Mouse (Mus musculus): ENCODE results near the gene 4930579G24Rik. TPM values are rescaled to one million over a fixed set of nuclear protein-coding genes. Genes with fewer than 3 reads are reported as not detected.

The 4930579G24Rik gene
- 25.1 and 26.1 TPM in 2 replicates for polyA plus RNA-seq (2014; fragmentation: Nextera tagmentation; extraction: Ambion mirVana)

DNA sequence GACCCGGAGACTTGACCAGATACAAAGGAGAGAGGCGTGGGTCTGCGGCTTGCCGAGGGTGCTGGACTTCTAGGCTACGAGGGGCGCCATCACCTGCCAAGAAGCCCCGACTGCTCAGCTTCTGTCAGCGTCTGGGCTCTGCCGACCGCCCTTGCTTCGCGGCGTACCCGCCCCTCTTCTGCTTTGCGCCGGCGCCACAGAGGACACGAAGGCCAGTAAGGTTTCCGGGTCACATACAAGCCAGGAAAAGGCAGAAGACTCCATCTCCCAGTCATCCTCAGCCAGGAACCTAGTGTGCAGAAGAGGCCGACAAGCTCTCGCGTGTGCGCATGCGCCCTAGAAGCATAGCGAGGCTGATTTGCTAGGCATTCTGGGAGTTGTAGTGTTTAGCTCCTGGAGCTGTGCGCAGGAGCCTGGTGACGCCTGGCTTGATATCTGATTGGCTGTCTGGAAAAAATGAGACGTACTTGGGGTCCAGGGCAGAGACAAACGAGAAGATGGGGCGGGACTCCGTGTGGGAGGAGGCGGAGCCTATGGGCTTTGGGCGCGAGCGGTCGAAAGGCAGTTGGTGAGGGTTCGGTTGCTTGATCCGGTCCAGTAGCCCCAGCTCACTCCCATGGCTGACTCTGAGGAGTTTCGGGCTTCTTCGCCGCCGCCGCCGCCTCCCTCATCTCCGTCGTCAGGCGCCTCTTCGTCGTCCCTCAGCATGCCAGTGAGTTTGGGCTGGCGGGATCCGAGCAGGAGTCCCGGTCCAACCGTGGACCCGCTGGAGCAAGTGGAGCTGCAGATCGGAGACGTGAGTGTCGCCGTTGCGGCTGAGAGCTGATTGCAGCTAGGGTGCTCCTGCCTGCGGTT, at the start of gene 4930579G24Rik:
4930579G24Rik (plus strand) TSS at position 519 of the 855 bp plus-strand sequence.
- peak within 1 kb of the TSS; percentile 78 to 86 for H3K4me3 ChIP-seq (ENCODE audit: control insufficient read depth in 1 of 2, insufficient read depth in 1 of 2, low read depth in 1 of 2, low read length in 2 of 2)
- H3K27me3 ChIP-seq (ENCODE audit: control insufficient read depth, insufficient read depth, low read length) = no peaks in the 10 kb centered on the region
- H3K4me1 ChIP-seq (ENCODE audit: control insufficient read depth in 2 of 2, insufficient read depth in 2 of 2, low read length in 2 of 2) = peaks cover 0 to 6% of the 10 kb centered on the region in 2 experiments; a peak in 1 of 4 replicates
- H3K27ac ChIP-seq (replicated peaks in 1 of 2; ENCODE audit: control insufficient read depth in 1 of 2, insufficient read depth in 1 of 2, low read depth in 2 of 2, low read length in 2 of 2) = peak within 1 kb of the TSS; percentile 87 to 93
- H3K36me3 ChIP-seq (ENCODE audit: control insufficient read depth, insufficient read depth, low read length) = peaks cover 24% of the 10 kb centered on the region
- H3K9me3 ChIP-seq (ENCODE audit: control insufficient read depth, low read length) = no peaks in the 10 kb centered on the region
- H3K9ac ChIP-seq (ENCODE audit: low read length) = peak within 1 kb of the TSS; percentile 89
- H3K4me2 ChIP-seq (ENCODE audit: low read length) = peak within 1 kb of the TSS; percentile 90
- WGBS = under 1% methylated on average over 60 of the region's 60 CpGs
- ATAC-seq (ENCODE audit: insufficient number of reproducible peaks, insufficient read depth, low FRiP score, low read depth) = peak; percentile 98

GRCm38 (mm10) chr3:79579891-79580575, 48.8 kb upstream of the 4930579G24Rik start:
- no peak overlapping the region for H3K4me2 ChIP-seq (ENCODE audit: low read length)
- H3K4me1 ChIP-seq (ENCODE audit: control insufficient read depth in 2 of 2, insufficient read depth in 2 of 2, low read length in 2 of 2) = peaks cover 5 to 6% of the 10 kb centered on the region in 2 experiments; a peak in 3 of 4 replicates
- no peaks in the 10 kb centered on the region for H3K9me3 ChIP-seq (ENCODE audit: control insufficient read depth, low read length)
- no peak overlapping the region for H3K27ac ChIP-seq (replicated peaks in 1 of 2; ENCODE audit: control insufficient read depth in 1 of 2, insufficient read depth in 1 of 2, low read depth in 2 of 2, low read length in 2 of 2)
- H3K4me3 ChIP-seq (ENCODE audit: control insufficient read depth in 1 of 2, insufficient read depth in 1 of 2, low read depth in 1 of 2, low read length in 2 of 2) = no peak overlapping the region
- ATAC-seq (ENCODE audit: insufficient number of reproducible peaks, insufficient read depth, low FRiP score, low read depth) = no peak
- H3K9ac ChIP-seq (ENCODE audit: low read length) = no peak overlapping the region
- H3K27me3 ChIP-seq (ENCODE audit: control insufficient read depth, insufficient read depth, low read length) = no peaks in the 10 kb centered on the region
- WGBS = 55% methylated on average over 5 of the region's 5 CpGs
- no peaks in the 10 kb centered on the region for H3K36me3 ChIP-seq (ENCODE audit: control insufficient read depth, insufficient read depth, low read length)

- no peaks in the 10 kb centered on the region for H3K27me3 ChIP-seq (ENCODE audit: control insufficient read depth, insufficient read depth, low read length)
- WGBS = 4% methylated on average over 6 of the region's 6 CpGs
- peak; percentile 38; the same call in 1 of the 2 replicates for ATAC-seq (ENCODE audit: insufficient number of reproducible peaks, insufficient read depth, low FRiP score, low read depth)
Observed at GRCm38 (mm10) chr3:79586804-79587203, 42.1 kb upstream of the 4930579G24Rik start.

GRCm38 (mm10) chr3:79589671-79590070, 39.2 kb upstream of the 4930579G24Rik start:
- H3K4me1 ChIP-seq (ENCODE audit: control insufficient read depth in 2 of 2, insufficient read depth in 2 of 2, low read length in 2 of 2) = peaks cover 0 to 10% of the 10 kb centered on the region in 2 experiments; a peak in 2 of 4 replicates
- 73% methylated on average over 2 of the region's 2 CpGs for WGBS
- peaks cover 14% of the 10 kb centered on the region for H3K36me3 ChIP-seq (ENCODE audit: control insufficient read depth, insufficient read depth, low read length)
- H3K9me3 ChIP-seq (ENCODE audit: control insufficient read depth, low read length) = no peaks in the 10 kb centered on the region
- no peak overlapping the region for H3K4me3 ChIP-seq (ENCODE audit: control insufficient read depth in 1 of 2, insufficient read depth in 1 of 2, low read depth in 1 of 2, low read length in 2 of 2)
- no peak overlapping the region for H3K27ac ChIP-seq (replicated peaks in 1 of 2; ENCODE audit: control insufficient read depth in 1 of 2, insufficient read depth in 1 of 2, low read depth in 2 of 2, low read length in 2 of 2)
- H3K27me3 ChIP-seq (ENCODE audit: control insufficient read depth, insufficient read depth, low read length) = no peaks in the 10 kb centered on the region
- no peak overlapping the region for H3K9ac ChIP-seq (ENCODE audit: low read length)
- ATAC-seq (ENCODE audit: insufficient number of reproducible peaks, insufficient read depth, low FRiP score, low read depth) = no peak
- no peak overlapping the region for H3K4me2 ChIP-seq (ENCODE audit: low read length)

More at GRCm38 (mm10) chr3:79586804-79587203, 42.1 kb upstream of the 4930579G24Rik start:
- no peak overlapping the region for H3K27ac ChIP-seq (replicated peaks in 1 of 2; ENCODE audit: control insufficient read depth in 1 of 2, insufficient read depth in 1 of 2, low read depth in 2 of 2, low read length in 2 of 2)
- no peak overlapping the region for H3K4me3 ChIP-seq (ENCODE audit: control insufficient read depth in 1 of 2, insufficient read depth in 1 of 2, low read depth in 1 of 2, low read length in 2 of 2)
- H3K4me1 ChIP-seq (ENCODE audit: control insufficient read depth in 2 of 2, insufficient read depth in 2 of 2, low read length in 2 of 2) = no peaks in the 10 kb centered on the region
- no peaks in the 10 kb centered on the region for H3K36me3 ChIP-seq (ENCODE audit: control insufficient read depth, insufficient read depth, low read length)
- H3K9me3 ChIP-seq (ENCODE audit: control insufficient read depth, low read length) = no peaks in the 10 kb centered on the region
- H3K9ac ChIP-seq (ENCODE audit: low read length) = no peak overlapping the region
- H3K4me2 ChIP-seq (ENCODE audit: low read length) = no peak overlapping the region

GRCm38 (mm10) chr3:79590863-79591792, 37.8 kb upstream of the 4930579G24Rik start, which contains the start of gene Ppid:
TSS of gene Ppid (plus strand) at chr3:79591342.
- peak; percentile 84 for ATAC-seq (ENCODE audit: insufficient number of reproducible peaks, insufficient read depth, low FRiP score, low read depth)
- Histone ChIP-seq H3K4me3 (ENCODE audit: control insufficient read depth in 1 of 2, insufficient read depth in 1 of 2, low read depth in 1 of 2, low read length in 2 of 2) (peak within 1 kb of the TSS; percentile 82 to 90), H3K9me3 (ENCODE audit: control insufficient read depth, low read length) (no peaks in the 10 kb centered on the region), H3K36me3 (ENCODE audit: control insufficient read depth, insufficient read depth, low read length) (peaks cover 29% of the 10 kb centered on the region), H3K9ac (ENCODE audit: low read length) (peak within 1 kb of the TSS; percentile 95), H3K4me1 (ENCODE audit: control insufficient read depth in 2 of 2, insufficient read depth in 2 of 2, low read length in 2 of 2) (peaks cover 0 to 10% of the 10 kb centered on the region in 2 experiments; a peak in 2 of 4 replicates), H3K27ac (replicated peaks in 1 of 2; ENCODE audit: control insufficient read depth in 1 of 2, insufficient read depth in 1 of 2, low read depth in 2 of 2, low read length in 2 of 2) (peak within 1 kb of the TSS; percentile 69 to 83), H3K4me2 (ENCODE audit: low read length) (peak within 1 kb of the TSS; percentile 79), H3K27me3 (ENCODE audit: control insufficient read depth, insufficient read depth, low read length) (no peaks in the 10 kb centered on the region)
- WGBS = 2% methylated on average over 63 of the region's 63 CpGs

- Histone ChIP-seq H3K4me3 (ENCODE audit: control insufficient read depth in 1 of 2, insufficient read depth in 1 of 2, low read depth in 1 of 2, low read length in 2 of 2) (peak overlapping the region; percentile 82 to 90), H3K27ac (replicated peaks in 1 of 2; ENCODE audit: control insufficient read depth in 1 of 2, insufficient read depth in 1 of 2, low read depth in 2 of 2, low read length in 2 of 2) (peak overlapping the region; percentile 69 to 83), H3K36me3 (ENCODE audit: control insufficient read depth, insufficient read depth, low read length) (peaks cover 37% of the 10 kb centered on the region), H3K9me3 (ENCODE audit: control insufficient read depth, low read length) (no peaks in the 10 kb centered on the region), H3K9ac (ENCODE audit: low read length) (peak overlapping the region; percentile 95), H3K4me1 (ENCODE audit: control insufficient read depth in 2 of 2, insufficient read depth in 2 of 2, low read length in 2 of 2) (peaks cover 0 to 10% of the 10 kb centered on the region in 2 experiments; a peak in 2 of 4 replicates), H3K27me3 (ENCODE audit: control insufficient read depth, insufficient read depth, low read length) (no peaks in the 10 kb centered on the region), H3K4me2 (ENCODE audit: low read length) (peak overlapping the region; percentile 79)
- ATAC-seq (ENCODE audit: insufficient number of reproducible peaks, insufficient read depth, low FRiP score, low read depth) = 0 out of 2 replicates have a peak, but pooled peaks have one; percentile 7
- 4% methylated on average over 15 of the region's 15 CpGs for WGBS
Observed at GRCm38 (mm10) chr3:79591793-79592471, 36.9 kb upstream of the 4930579G24Rik start.

All from heart, embryonic 14.5 days (tissue).